Mouse (Mus musculus): Measurements from ENCODE around the gene Lin28b. TPM values are rescaled to one million over a fixed set of nuclear protein-coding genes. Genes with fewer than 3 reads are reported as not detected.

The Lin28b gene
- polyA plus RNA-seq, 1 experiment from 2014 or later = 19.4 TPM

- Histone ChIP-seq H3K4me3 (peak overlapping the region; percentile 62), H3K4me2 (peak overlapping the region; percentile 86), H3K27ac (peak overlapping the region; percentile 64; the same call in 1 of the 2 replicates), H3K27me3 (replicated peaks) (no peaks in the 10 kb centered on the region), H3K36me3 (no peaks in the 10 kb centered on the region), H3K4me1 (peaks cover 48% of the 10 kb centered on the region), H3K9me3 (replicated peaks) (no peaks in the 10 kb centered on the region), H3K9ac (peak overlapping the region; percentile 67)
- 3% methylated on average over 13 of the region's 13 CpGs for WGBS (ENCODE audit: insufficient replicate concordance)
- ATAC-seq = peak; percentile 34; the same call in 1 of the 2 replicates
These were observed 16.0 kb downstream of the Lin28b start for GRCm38 (mm10) chr10:45470079-45470739.

GRCm38 (mm10) chr10:45469027-45469996 lies 16.9 kb downstream of the Lin28b start:
- H3K36me3 ChIP-seq = no peaks in the 10 kb centered on the region
- H3K4me3 ChIP-seq = peak overlapping the region; percentile 62
- peak overlapping the region; percentile 64 for H3K27ac ChIP-seq
- no peaks in the 10 kb centered on the region for H3K9me3 ChIP-seq (replicated peaks)
- WGBS (ENCODE audit: insufficient replicate concordance) = 1% methylated on average over 21 of the region's 21 CpGs
- H3K4me1 ChIP-seq = peaks cover 48% of the 10 kb centered on the region
- peak; percentile 48; the same call in 1 of the 2 replicates for ATAC-seq
- peak overlapping the region; percentile 86 for H3K4me2 ChIP-seq
- H3K9ac ChIP-seq = peak overlapping the region; percentile 67
- no peaks in the 10 kb centered on the region for H3K27me3 ChIP-seq (replicated peaks)

GRCm38 (mm10) chr10:45468180-45468915 lies 17.8 kb downstream of the Lin28b start:
- Histone ChIP-seq H3K4me2 (peak overlapping the region; percentile 86), H3K27me3 (replicated peaks) (no peaks in the 10 kb centered on the region), H3K36me3 (no peaks in the 10 kb centered on the region), H3K4me3 (peak overlapping the region; percentile 62), H3K4me1 (peaks cover 46% of the 10 kb centered on the region), H3K27ac (0 out of 2 replicates have a peak overlapping the region, but pooled peaks have one; percentile 14), H3K9me3 (replicated peaks) (no peaks in the 10 kb centered on the region), H3K9ac (peak overlapping the region; percentile 67; the same call in 1 of the 2 replicates)
- 36% methylated on average over 4 of the region's 4 CpGs for WGBS (ENCODE audit: insufficient replicate concordance)
- no peak for ATAC-seq

GRCm38 (mm10) chr10:45458637-45459036 lies 27.6 kb downstream of the Lin28b start:
- H3K4me1 ChIP-seq = peaks cover 24% of the 10 kb centered on the region
- H3K4me3 ChIP-seq = no peak overlapping the region
- H3K9ac ChIP-seq = no peak overlapping the region
- no peaks in the 10 kb centered on the region for H3K36me3 ChIP-seq
- no peak overlapping the region for H3K4me2 ChIP-seq
- 66% methylated on average over 2 of the region's 2 CpGs for WGBS (ENCODE audit: insufficient replicate concordance)
- no peak for ATAC-seq
- H3K27me3 ChIP-seq (replicated peaks) = no peaks in the 10 kb centered on the region
- H3K27ac ChIP-seq = no peak overlapping the region
- H3K9me3 ChIP-seq (replicated peaks) = no peaks in the 10 kb centered on the region

GRCm38 (mm10) chr10:45458074-45458473 lies 28.1 kb downstream of the Lin28b start:
- no peak overlapping the region for H3K4me3 ChIP-seq
- no peaks in the 10 kb centered on the region for H3K9me3 ChIP-seq (replicated peaks)
- 73% methylated on average over 2 of the region's 2 CpGs for WGBS (ENCODE audit: insufficient replicate concordance)
- peaks cover 25% of the 10 kb centered on the region for H3K4me1 ChIP-seq
- no peak overlapping the region for H3K9ac ChIP-seq
- no peak overlapping the region for H3K4me2 ChIP-seq
- no peak for ATAC-seq
- no peaks in the 10 kb centered on the region for H3K27me3 ChIP-seq (replicated peaks)
- H3K36me3 ChIP-seq = no peaks in the 10 kb centered on the region
- no peak overlapping the region for H3K27ac ChIP-seq

- no peak overlapping the region for H3K9ac ChIP-seq
- H3K27me3 ChIP-seq (replicated peaks) = no peaks in the 10 kb centered on the region
- peaks cover 15% of the 10 kb centered on the region for H3K4me1 ChIP-seq
- H3K4me2 ChIP-seq = peak overlapping the region; percentile 43
- H3K27ac ChIP-seq = no peak overlapping the region
- no peak for ATAC-seq
- peak overlapping the region; percentile 4; the same call in 1 of the 2 replicates for H3K4me3 ChIP-seq
- H3K36me3 ChIP-seq = peaks cover 4% of the 10 kb centered on the region; the same call in 1 of the 2 replicates
- H3K9me3 ChIP-seq (replicated peaks) = no peaks in the 10 kb centered on the region
These were observed 39.6 kb downstream of the Lin28b start for GRCm38 (mm10) chr10:45446625-45447024.

- no peak overlapping the region for H3K27ac ChIP-seq
These were observed 40.0 kb downstream of the Lin28b start for GRCm38 (mm10) chr10:45446215-45446614.

GRCm38 (mm10) chr10:45422372-45422771 lies 63.8 kb downstream of the Lin28b start:
- Histone ChIP-seq H3K36me3 (peaks cover 25% of the 10 kb centered on the region), H3K27ac (peak overlapping the region; percentile 27; the same call in 1 of the 2 replicates), H3K27me3 (replicated peaks) (no peaks in the 10 kb centered on the region), H3K4me1 (0 out of 2 replicates have a peak, but pooled peaks cover 4% of the 10 kb centered on the region), H3K9me3 (replicated peaks) (no peaks in the 10 kb centered on the region), H3K9ac (no peak overlapping the region), H3K4me2 (no peak overlapping the region), H3K4me3 (no peak overlapping the region)
- ATAC-seq = peak; percentile 68
- WGBS (ENCODE audit: insufficient replicate concordance) = 36% methylated on average over 1 of the region's 1 CpGs

More at GRCm38 (mm10) chr10:45446215-45446614, 40.0 kb downstream of the Lin28b start:
- H3K4me2 ChIP-seq = peak overlapping the region; percentile 43
- WGBS (ENCODE audit: insufficient replicate concordance) = 2% methylated on average over 8 of the region's 8 CpGs
- no peak overlapping the region for H3K9ac ChIP-seq
- no peak for ATAC-seq
- peak overlapping the region; percentile 4; the same call in 1 of the 2 replicates for H3K4me3 ChIP-seq
- no peaks in the 10 kb centered on the region for H3K27me3 ChIP-seq (replicated peaks)
- H3K9me3 ChIP-seq (replicated peaks) = no peaks in the 10 kb centered on the region
- peaks cover 4% of the 10 kb centered on the region; the same call in 1 of the 2 replicates for H3K36me3 ChIP-seq
- H3K4me1 ChIP-seq = peaks cover 15% of the 10 kb centered on the region

GRCm38 (mm10) chr10:45412144-45412543 lies 74.1 kb downstream of the Lin28b start:
- ATAC-seq = no peak
- Histone ChIP-seq H3K4me3 (no peak overlapping the region), H3K27me3 (replicated peaks) (no peaks in the 10 kb centered on the region), H3K4me2 (no peak overlapping the region), H3K36me3 (peaks cover 4% of the 10 kb centered on the region; the same call in 1 of the 2 replicates), H3K27ac (no peak overlapping the region), H3K9ac (no peak overlapping the region), H3K4me1 (no peaks in the 10 kb centered on the region), H3K9me3 (replicated peaks) (no peaks in the 10 kb centered on the region)
- 83% methylated on average over 5 of the region's 5 CpGs for WGBS (ENCODE audit: insufficient replicate concordance)

- peaks cover 4% of the 10 kb centered on the region; the same call in 1 of the 2 replicates for H3K36me3 ChIP-seq
- no peak overlapping the region for H3K9ac ChIP-seq
- no peaks in the 10 kb centered on the region for H3K4me1 ChIP-seq
- WGBS (ENCODE audit: insufficient replicate concordance) = 84% methylated on average over 2 of the region's 2 CpGs
- H3K9me3 ChIP-seq (replicated peaks) = no peaks in the 10 kb centered on the region
- ATAC-seq = no peak
- no peak overlapping the region for H3K4me3 ChIP-seq
- no peak overlapping the region for H3K27ac ChIP-seq
- no peak overlapping the region for H3K4me2 ChIP-seq
- no peaks in the 10 kb centered on the region for H3K27me3 ChIP-seq (replicated peaks)
These were observed 74.5 kb downstream of the Lin28b start for GRCm38 (mm10) chr10:45411741-45412140.

- no peak for ATAC-seq
- H3K4me1 ChIP-seq = no peaks in the 10 kb centered on the region
- H3K27me3 ChIP-seq (replicated peaks) = no peaks in the 10 kb centered on the region
- H3K9me3 ChIP-seq (replicated peaks) = no peaks in the 10 kb centered on the region
- WGBS (ENCODE audit: insufficient replicate concordance) = 75% methylated on average over 10 of the region's 10 CpGs
- H3K27ac ChIP-seq = no peak overlapping the region
- H3K4me2 ChIP-seq = no peak overlapping the region
- H3K4me3 ChIP-seq = no peak overlapping the region
- H3K9ac ChIP-seq = no peak overlapping the region
- no peaks in the 10 kb centered on the region for H3K36me3 ChIP-seq
These were observed 75.4 kb downstream of the Lin28b start for GRCm38 (mm10) chr10:45410624-45411341.

Measured in liver, embryonic 12.5 days (tissue).